Mouse (Mus musculus) bone marrow, adult 2 months (tissue): ENCODE data around the gene Cdk5rap2.

Source experiments
- CTCF ChIP-seq: fragments of 200-500 bp; IDR thresholded peaks from 2 replicates; pipeline ENCODE4 v1.5.1; 2011; ENCODE audit warnings: low read length, control low read depth; ENCODE audit not compliant: control insufficient read depth, insufficient read depth
- POLR2A ChIP-seq: fragments of 200-500 bp; IDR thresholded peaks from 2 replicates; pipeline ENCODE4 v1.6.1; 2011; ENCODE audit warnings: low read depth, mild to moderate bottlenecking, control low read depth, low read length, borderline replicate concordance; ENCODE audit not compliant: control insufficient read depth

DNA sequence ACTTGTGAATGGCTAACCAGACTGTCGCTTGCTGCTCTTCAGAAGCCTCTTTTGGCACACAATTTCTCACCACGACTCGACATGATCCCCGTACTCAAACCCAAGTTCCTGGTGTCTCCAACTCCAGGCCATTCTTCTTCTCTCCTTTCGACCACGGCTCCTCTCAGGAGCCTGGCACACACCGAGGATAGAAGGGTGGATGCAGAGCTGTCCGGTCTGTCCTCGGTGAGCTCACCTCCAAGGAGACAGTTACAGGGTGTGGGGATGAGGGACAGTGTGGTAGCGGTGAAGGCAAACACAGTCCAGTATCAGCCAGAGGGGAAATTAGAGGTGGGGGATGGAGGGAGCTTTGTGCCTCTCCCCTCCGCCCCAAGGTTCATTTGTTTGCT lies 149.8 kb downstream of the Cdk5rap2 start:
- TF ChIP-seq POLR2A: no peak
- no peak for TF ChIP-seq CTCF
